Mouse (Mus musculus): ENCODE measurements around the gene Taco1. TPM values are rescaled to one million over a fixed set of nuclear protein-coding genes. Genes with fewer than 3 reads are reported as not detected.
"Not testable (repeated sequence)": the region's sequence is repeated elsewhere in the genome, so short reads cannot be mapped to it uniquely, and the experiment has no call there.

Gene Taco1
- 7.1 and 7.6 TPM in 2 replicates for polyA plus RNA-seq (2015; fragmentation: Nextera tagmentation; extraction: Ambion mirVana)

DNA sequence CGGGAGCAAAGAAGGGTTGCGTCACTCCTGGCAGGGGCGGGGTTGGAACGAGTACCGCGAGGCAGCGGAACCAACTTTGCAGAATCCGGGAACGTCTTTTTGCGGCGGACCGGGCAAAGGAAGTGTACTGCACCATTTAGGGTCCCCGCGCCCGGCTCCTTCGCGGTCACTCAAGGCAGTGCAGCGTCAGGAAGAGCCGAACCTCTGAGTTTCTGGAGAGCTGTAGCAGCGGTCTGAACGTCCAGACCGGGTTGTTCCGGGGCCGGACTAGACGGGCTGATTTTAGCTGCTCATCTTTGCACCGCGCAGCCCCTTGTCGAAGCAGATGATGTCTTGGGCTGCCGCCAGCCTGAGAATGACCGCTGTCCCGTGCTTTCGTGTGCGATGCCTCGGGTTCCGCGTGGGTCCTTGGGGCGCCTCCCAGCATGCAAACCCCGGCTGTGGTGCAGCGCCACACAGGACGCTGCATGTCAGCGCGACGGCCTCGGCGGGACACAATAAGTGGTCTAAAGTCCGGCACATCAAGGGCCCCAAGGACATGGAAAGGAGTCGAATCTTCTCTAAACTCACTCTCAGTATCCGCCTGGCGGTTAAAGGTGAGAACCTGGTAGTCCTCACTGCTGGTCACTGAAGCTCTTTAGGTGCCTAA, at the start of gene Taco1:
TSS of gene Taco1 (plus strand) at position 139 of the 649 bp plus-strand sequence.
- Histone ChIP-seq H3K4me2 (peak within 1 kb of the TSS; percentile 82), H3K4me3 (peak within 1 kb of the TSS; percentile 81), H3K9me3 (no peaks in the 10 kb centered on the region), H3K4me1 (replicated peaks) (peaks cover 19% of the 10 kb centered on the region), H3K9ac (peak within 1 kb of the TSS; percentile 88), H3K27me3 (no peaks in the 10 kb centered on the region), H3K27ac (replicated peaks) (peak within 1 kb of the TSS; percentile 89), H3K36me3 (no peaks in the 10 kb centered on the region)
- peak; percentile 96 for ATAC-seq (ENCODE audit: low FRiP score, low read depth)
- under 1% methylated on average over 49 of the region's 49 CpGs for WGBS

DNA sequence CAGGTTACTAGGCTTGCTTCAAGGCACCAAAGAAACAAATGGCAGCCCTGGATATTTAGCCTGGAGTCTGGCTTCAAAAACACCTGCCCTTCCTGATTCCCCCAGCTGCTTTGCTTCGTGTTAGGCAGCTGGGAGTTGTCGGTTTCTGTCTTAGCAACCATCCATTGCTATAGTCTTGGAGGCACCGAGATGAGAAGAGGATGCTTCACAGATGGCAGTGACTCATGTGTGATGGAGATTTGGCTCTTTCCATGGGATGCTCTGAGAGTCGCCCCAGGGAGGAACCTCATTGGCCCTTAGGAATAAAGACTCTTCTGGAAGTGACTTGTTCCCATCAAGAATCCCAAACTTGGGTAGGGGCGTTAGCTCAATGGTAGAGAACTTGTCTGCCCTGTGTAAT, 49.4 kb upstream of the Taco1 start:
- no peaks in the 10 kb centered on the region for H3K36me3 ChIP-seq
- peaks cover 32% of the 10 kb centered on the region for H3K4me1 ChIP-seq (replicated peaks)
- H3K9me3 ChIP-seq, result no peaks in the 10 kb centered on the region
- no peak for ATAC-seq (ENCODE audit: low FRiP score, low read depth)
- H3K4me3 ChIP-seq, result no peak overlapping the region
- H3K27me3 ChIP-seq, result 0 out of 2 replicates have a peak, but pooled peaks cover 2% of the 10 kb centered on the region
- no peak overlapping the region for H3K9ac ChIP-seq
- H3K27ac ChIP-seq (replicated peaks), result no peak overlapping the region
- WGBS, result 77% methylated on average over 5 of the region's 5 CpGs
- no peak overlapping the region for H3K4me2 ChIP-seq

- H3K9ac ChIP-seq, result peak overlapping the region; percentile 57
- ATAC-seq (ENCODE audit: low FRiP score, low read depth), result peak; percentile 85
- H3K4me3 ChIP-seq, result peak overlapping the region; percentile 49
- peaks cover 18% of the 10 kb centered on the region for H3K4me1 ChIP-seq (replicated peaks)
- no peaks in the 10 kb centered on the region for H3K9me3 ChIP-seq
- H3K27ac ChIP-seq (replicated peaks), result peak overlapping the region; percentile 81
- H3K4me2 ChIP-seq, result peak overlapping the region; percentile 73
- H3K36me3 ChIP-seq, result no peaks in the 10 kb centered on the region
- H3K27me3 ChIP-seq, result peaks cover 9% of the 10 kb centered on the region; the same call in 1 of the 2 replicates
- under 1% methylated on average over 50 of the region's 50 CpGs for WGBS
These were observed 45.7 kb upstream of the Taco1 start for GRCm38 (mm10) chr11:106020051-106020763.

DNA sequence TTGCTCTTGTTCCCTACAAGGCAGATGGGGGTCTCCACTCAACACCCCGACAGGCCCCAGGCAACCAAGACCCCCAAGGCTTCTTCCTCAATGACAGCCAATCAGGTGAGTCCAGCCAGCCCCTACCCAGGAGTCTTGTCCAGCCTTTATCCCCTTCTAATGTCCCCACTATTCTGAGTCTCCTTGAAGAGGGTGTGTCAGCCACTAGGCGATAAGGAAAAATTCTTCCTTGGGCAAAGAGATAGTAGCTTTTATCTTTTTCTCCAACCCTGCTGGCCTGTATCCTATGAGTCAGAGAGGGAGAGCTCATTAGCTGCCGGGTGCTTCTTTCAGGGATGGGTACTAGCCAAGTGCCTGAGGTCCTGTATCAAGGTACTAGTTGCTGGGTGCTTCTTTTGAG, 40.1 kb upstream of the Taco1 start:
- H3K4me1 ChIP-seq (replicated peaks), result peaks cover 8% of the 10 kb centered on the region
- no peak overlapping the region for H3K27ac ChIP-seq (replicated peaks)
- 86% methylated on average over 3 of the region's 3 CpGs for WGBS
- H3K27me3 ChIP-seq, result peaks cover 9% of the 10 kb centered on the region; the same call in 1 of the 2 replicates
- no peak overlapping the region for H3K4me3 ChIP-seq
- H3K9ac ChIP-seq, result no peak overlapping the region
- no peaks in the 10 kb centered on the region for H3K9me3 ChIP-seq
- no peak for ATAC-seq (ENCODE audit: low FRiP score, low read depth)
- H3K4me2 ChIP-seq, result no peak overlapping the region
- no peaks in the 10 kb centered on the region for H3K36me3 ChIP-seq

- H3K4me1 ChIP-seq (replicated peaks), result no peaks in the 10 kb centered on the region
- H3K4me2 ChIP-seq, result no peak overlapping the region
- H3K4me3 ChIP-seq, result no peak overlapping the region
- no peak overlapping the region for H3K9ac ChIP-seq
- peak; percentile 61 for ATAC-seq (ENCODE audit: low FRiP score, low read depth)
- H3K9me3 ChIP-seq, result no peaks in the 10 kb centered on the region
- WGBS, result 42% methylated on average over 11 of the region's 11 CpGs
- no peak overlapping the region for H3K27ac ChIP-seq (replicated peaks)
- peaks cover 4% of the 10 kb centered on the region; the same call in 1 of the 2 replicates for H3K27me3 ChIP-seq
- no peaks in the 10 kb centered on the region for H3K36me3 ChIP-seq
These were observed 39.3 kb upstream of the Taco1 start for GRCm38 (mm10) chr11:106026465-106027151.

DNA sequence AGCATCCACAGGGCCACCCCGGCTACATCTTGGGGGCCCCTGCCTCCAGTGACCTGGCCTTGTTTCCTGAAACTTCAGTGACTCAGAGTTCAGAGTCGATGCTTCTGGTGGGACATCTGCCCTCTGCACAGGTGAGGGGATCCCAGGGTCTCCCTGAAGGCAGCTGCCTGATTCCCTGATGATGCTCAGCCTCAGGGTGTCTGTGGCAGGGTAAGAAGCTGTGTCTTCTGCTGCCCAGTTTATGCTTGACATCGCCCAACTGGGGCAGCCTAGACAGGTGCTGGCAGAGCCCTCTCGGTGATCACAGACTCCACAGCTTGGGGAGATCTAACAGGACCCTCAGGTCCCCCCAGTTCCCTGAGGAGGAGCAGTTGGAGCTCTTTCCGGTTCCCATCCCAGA, 38.3 kb upstream of the Taco1 start:
- Histone ChIP-seq H3K4me1 (replicated peaks) (no peaks in the 10 kb centered on the region), H3K4me3 (no peak overlapping the region), H3K36me3 (no peaks in the 10 kb centered on the region), H3K9me3 (no peaks in the 10 kb centered on the region), H3K9ac (no peak overlapping the region), H3K27me3 (no peaks in the 10 kb centered on the region), H3K4me2 (no peak overlapping the region), H3K27ac (replicated peaks) (no peak overlapping the region)
- WGBS, result 86% methylated on average over 5 of the region's 5 CpGs
- no peak for ATAC-seq (ENCODE audit: low FRiP score, low read depth)

DNA sequence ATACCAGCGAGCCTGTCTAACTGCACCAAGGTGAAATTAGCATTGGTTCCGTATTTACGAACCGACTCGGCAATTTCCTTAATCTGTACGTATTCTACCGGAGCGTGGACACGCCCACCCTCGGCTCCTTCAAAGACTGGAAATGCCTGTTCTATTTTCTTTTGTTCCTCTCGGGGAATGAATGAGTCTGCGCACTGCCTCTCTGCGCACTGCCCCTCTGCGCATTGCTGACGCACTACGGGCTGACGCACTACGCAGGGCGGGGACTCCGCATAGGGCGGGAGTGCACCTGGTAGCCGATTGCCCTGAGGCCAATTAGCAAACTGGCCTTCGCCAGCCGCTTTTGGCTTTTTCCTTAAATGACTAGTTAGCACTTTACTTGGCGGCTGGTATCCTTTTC, 33.8 kb upstream of the Taco1 start:
- Histone ChIP-seq H3K27ac (replicated peaks) (peak overlapping the region; percentile 66), H3K4me3 (peak overlapping the region; percentile 31), H3K4me2 (peak overlapping the region; percentile 34)
- WGBS, result 28% methylated on average over 10 of the region's 25 CpGs
- H3K36me3 ChIP-seq; H3K9me3 ChIP-seq; H3K4me1 ChIP-seq (replicated peaks); H3K9ac ChIP-seq; ATAC-seq (ENCODE audit: low FRiP score, low read depth); H3K27me3 ChIP-seq: not testable (repeated sequence)

DNA sequence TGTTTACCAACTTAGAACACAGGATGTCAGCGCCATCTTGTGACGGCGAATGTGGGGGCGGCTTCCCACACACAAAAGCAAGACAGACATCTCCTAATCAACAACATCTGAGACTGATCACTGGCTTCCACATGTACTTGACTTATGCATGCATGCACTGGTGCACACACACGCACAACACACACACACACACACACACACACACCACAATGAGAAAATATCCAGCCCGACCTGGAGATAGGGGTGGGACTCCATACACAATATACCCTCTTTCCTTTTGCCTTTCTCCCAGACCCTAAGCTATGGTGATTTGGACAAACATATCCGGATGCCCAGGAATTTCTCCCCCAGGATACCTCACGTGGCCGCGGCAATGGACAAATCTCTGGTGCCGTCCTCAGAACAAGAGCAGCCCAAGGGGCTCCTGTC, 32.4 kb upstream of the Taco1 start:
- Histone ChIP-seq H3K9me3 (no peaks in the 10 kb centered on the region), H3K36me3 (no peaks in the 10 kb centered on the region), H3K4me1 (replicated peaks) (peaks cover 15% of the 10 kb centered on the region), H3K27me3 (no peaks in the 10 kb centered on the region), H3K9ac (peak overlapping the region; percentile 1; the same call in 1 of the 2 replicates), H3K27ac (replicated peaks) (peak overlapping the region; percentile 73), H3K4me2 (peak overlapping the region; percentile 45), H3K4me3 (peak overlapping the region; percentile 18; the same call in 1 of the 2 replicates)
- WGBS, result 36% methylated on average over 11 of the region's 11 CpGs
- ATAC-seq (ENCODE audit: low FRiP score, low read depth), result no peak

DNA sequence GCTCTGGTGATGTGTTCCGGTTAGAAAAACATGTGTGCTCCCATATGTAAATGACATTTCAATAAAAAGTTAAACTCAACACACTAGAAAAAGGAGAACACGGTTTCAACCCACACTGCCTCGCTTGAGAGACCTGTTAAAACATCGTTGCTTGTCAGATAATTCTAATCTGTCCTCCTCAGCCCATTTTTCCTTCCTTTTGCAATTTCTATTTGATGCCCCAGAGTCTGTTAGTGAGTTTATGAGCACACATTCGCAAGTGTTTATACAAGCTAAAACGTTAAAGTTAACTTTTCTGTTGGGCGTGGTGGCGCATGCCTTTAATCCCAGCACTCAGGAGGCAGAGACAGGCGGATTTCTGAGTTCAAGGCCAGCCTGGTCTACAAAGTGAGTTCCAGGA, 30.9 kb upstream of the Taco1 start:
- no peak overlapping the region for H3K4me2 ChIP-seq
- H3K27ac ChIP-seq (replicated peaks), result no peak overlapping the region
- no peaks in the 10 kb centered on the region for H3K36me3 ChIP-seq
- peaks cover 29% of the 10 kb centered on the region for H3K4me1 ChIP-seq (replicated peaks)
- no peak overlapping the region for H3K4me3 ChIP-seq
- ATAC-seq (ENCODE audit: low FRiP score, low read depth), result no peak
- H3K9me3 ChIP-seq, result no peaks in the 10 kb centered on the region
- WGBS, result 90% methylated on average over 9 of the region's 9 CpGs
- H3K9ac ChIP-seq, result no peak overlapping the region
- no peaks in the 10 kb centered on the region for H3K27me3 ChIP-seq

- Histone ChIP-seq H3K9ac (peak within 1 kb of the TSS; percentile 88), H3K27ac (replicated peaks) (peak within 1 kb of the TSS; percentile 94), H3K4me3 (peak within 1 kb of the TSS; percentile 92), H3K36me3 (no peaks in the 10 kb centered on the region), H3K4me2 (peak within 1 kb of the TSS; percentile 78), H3K4me1 (replicated peaks) (peaks cover 36% of the 10 kb centered on the region), H3K27me3 (no peaks in the 10 kb centered on the region), H3K9me3 (no peaks in the 10 kb centered on the region)
- peak; percentile 98 for ATAC-seq (ENCODE audit: low FRiP score, low read depth)
- under 1% methylated on average over 66 of the region's 66 CpGs for WGBS
These were observed 29.1 kb upstream of the Taco1 start, which contains the start of gene Dcaf7 for GRCm38 (mm10) chr11:106036548-106037417. Gene Dcaf7 (plus strand): TSS chr11:106036872.

DNA sequence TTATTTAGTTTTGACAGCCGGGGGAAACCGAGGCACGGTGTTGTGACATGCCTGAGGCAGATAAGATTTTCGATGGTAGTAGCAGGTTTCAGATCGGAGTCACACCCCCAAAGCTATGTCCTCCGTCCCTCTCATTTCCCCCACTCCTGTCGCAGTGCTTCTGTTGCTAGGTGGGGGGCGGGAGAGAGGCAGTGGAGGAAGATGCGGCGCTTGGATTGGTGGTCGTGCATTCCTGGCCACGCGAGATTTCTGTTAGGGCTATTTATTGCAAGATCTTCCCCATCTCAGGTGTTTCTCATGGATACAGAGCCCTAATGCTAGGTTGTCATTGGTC, 28.5 kb upstream of the Taco1 start:
- no peaks in the 10 kb centered on the region for H3K9me3 ChIP-seq
- H3K4me3 ChIP-seq, result peak overlapping the region; percentile 92
- no peaks in the 10 kb centered on the region for H3K27me3 ChIP-seq
- H3K27ac ChIP-seq (replicated peaks), result peak overlapping the region; percentile 94
- ATAC-seq (ENCODE audit: low FRiP score, low read depth), result peak; percentile 43
- peak overlapping the region; percentile 88 for H3K9ac ChIP-seq
- H3K36me3 ChIP-seq, result no peaks in the 10 kb centered on the region
- H3K4me1 ChIP-seq (replicated peaks), result peaks cover 36% of the 10 kb centered on the region
- under 1% methylated on average over 13 of the region's 13 CpGs for WGBS
- peak overlapping the region; percentile 78 for H3K4me2 ChIP-seq

Measured in hindbrain, embryonic 15.5 days (tissue).